Mouse (Mus musculus) forelimb bud, embryonic 11.5 days (tissue): Measurements from ENCODE around the gene Cltrn.

Experiments
- DNase-seq: peaks from one replicate; pipeline ENCODE4 v3.0.0-alpha.2; 2012; ENCODE audit warnings: low read depth, low spot score

Cltrn gene

DNA sequence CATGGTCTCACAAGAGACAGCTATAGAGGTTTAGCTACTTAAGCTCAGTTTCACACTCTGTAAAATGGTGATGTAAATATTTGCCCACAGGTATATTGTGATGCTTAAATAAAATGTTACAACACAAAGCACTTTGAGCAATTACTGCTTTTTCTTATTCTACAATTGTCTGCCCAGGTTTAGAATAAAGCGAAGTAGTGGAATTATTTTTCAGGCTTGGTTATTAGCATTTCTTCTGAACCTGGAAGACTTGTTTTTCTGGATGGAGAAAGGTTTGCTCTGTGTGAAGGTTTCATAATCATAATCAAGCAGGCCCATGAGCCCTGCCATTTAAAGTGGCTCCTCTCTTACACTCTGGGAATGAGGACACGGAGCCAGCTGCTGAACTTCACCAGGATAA, 50.4 kb downstream of the Cltrn start, which contains the start of gene Ace2:
Gene Ace2, plus strand, starts transcription at position 301 of the 400 bp plus-strand sequence.
- DNase-seq: no peak

DNA sequence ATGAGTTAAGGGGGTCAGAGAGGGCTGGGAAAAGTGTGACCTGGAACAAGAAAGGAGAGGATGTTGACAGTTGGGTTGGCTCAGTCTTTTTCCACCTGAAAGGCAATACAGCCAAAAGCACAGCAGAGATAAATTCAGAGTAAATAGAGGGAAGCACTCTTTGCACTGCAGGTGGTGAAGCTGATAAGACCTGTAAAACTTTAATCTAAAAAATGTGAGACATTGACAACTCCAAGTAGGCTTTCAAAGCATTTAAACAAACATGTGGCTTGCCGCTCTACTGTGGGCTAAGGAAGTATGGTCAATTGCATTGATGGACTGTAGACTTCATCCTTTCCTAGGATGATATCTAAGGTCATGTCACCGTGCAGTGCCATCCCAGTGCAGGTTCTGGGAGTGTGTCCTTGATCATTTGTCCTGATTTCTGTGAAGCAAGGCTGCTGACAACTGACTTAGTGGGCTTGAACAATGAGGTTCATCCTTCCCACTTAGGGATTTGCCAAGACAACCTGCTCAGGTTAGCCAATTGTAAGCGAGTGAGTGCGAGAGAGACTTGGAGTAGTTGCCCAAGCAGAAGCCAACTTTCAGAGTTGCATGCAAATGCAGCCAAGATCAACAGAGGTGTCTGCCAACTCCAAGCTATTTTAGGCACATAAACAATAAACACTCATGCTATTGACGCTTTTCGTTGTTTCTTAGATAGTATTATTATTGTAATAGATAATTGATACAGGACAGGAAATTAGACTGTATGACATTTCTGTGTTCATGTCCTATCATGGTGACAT, 57.0 kb downstream of the Cltrn start:
- DNase-seq: no peak

DNA sequence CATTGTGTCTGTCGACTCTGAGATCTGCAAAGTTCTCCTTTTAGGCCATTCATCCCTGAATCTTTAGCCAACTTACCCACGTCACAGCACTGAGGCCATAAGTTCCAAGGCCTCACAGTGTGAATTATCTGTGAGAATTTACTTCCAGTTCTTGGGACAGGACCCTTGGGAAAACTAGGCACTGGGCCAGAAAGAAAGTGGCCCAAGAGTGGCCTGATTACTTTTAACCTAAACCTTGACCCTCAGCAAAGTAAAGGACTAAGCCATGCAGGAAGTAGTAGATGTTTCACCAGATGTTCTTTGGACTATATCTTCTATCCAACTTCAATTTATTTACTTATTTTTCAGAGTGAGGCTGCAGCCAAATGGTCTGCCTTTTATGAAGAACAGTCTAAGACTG, 64.1 kb downstream of the Cltrn start:
- DNase-seq: no peak

DNA sequence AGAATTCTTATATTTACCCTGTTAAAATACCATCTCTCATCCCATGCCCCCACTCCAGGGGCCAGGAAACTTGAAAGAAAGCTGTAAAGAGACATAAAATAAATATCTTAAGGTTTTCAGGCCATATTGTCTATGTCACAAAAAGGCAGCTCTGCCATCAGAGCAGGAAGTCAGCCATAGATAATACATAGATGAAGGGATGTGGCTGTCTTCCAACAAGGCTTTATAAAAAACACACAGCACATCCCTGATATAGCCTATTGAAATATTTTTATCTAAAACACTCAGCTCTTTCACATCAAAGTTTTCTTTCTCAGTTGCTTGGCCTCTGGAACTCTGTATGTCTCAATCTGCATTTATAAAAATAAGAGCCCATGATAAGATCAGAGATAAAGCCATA, 65.0 kb downstream of the Cltrn start:
- DNase-seq: no peak

DNA sequence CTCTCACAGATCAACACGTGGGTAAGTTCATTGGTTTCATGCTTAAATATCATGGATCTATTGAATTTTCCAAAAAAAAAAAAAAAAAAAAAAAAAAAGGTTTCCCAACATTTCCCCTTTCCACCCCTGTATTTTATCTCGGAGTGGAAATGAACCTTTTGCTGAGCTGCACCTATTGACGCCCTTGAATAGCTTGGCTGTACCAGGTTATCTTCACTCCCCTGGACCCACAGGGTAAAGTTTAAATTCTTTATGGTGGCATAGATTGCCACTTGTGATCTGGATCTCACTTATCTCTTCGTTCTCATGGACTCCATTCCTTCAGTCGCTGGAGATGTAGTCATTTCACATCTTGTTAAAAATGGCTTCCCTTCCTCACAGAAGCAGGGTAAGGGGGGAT, 66.0 kb downstream of the Cltrn start:
- DNase-seq: no peak

DNA sequence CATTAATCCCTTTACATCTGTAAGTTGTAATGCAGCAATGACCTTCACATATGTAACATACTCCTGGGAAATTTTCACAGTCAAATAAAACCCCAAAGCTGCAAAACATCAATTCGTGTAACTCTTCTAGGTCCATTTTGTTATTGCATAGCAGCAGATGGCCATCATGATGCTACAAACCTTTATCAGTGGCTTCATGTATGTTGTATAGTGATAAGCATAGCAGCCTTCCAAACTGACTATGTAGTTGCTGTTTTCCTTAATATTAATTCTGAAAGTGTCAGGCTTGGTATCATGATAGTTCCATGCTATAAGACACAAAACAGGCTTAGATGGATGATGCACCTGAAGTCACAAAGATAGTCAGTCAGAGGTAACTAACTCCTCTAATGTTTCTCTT, 76.1 kb downstream of the Cltrn start:
- DNase-seq: no peak
